Mouse (Mus musculus): ENCODE results near the gene Spata5. TPM values are rescaled to one million over a fixed set of nuclear protein-coding genes. Genes with fewer than 3 reads are reported as not detected.

The Spata5 gene
- polyA plus RNA-seq, 1 experiment from 2014 or later: 26.2 TPM

DNA sequence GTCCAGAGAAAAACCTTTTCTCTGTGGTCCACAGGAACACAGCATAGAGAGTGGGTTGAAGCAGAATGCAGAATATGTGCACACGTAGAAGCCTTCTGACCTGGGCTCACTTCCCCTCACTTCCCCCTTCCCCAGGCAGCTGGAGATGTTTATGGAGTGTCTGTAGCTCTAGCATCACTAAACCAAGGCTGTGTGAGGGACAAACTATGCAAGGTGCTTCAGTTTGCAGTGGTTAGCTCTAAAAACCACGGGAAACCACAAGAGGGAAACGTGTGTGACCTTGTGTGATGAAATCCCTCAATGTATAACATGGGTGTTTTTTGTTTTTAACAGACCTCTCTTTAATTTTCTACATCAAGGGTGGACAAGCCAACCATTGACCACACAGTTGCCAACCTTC lies 183.8 kb downstream of the Spata5 start:
- Histone ChIP-seq H3K27ac (no peak overlapping the region), H3K4me1 (replicated peaks) (peaks cover 12% of the 10 kb centered on the region), H3K4me3 (replicated peaks) (no peak overlapping the region), H3K36me3 (no peaks in the 10 kb centered on the region), H3K9me3 (replicated peaks) (no peaks in the 10 kb centered on the region), H3K27me3 (0 out of 2 replicates have a peak, but pooled peaks cover 4% of the 10 kb centered on the region), H3K4me2 (no peak overlapping the region), H3K9ac (no peak overlapping the region)
- DNase-seq (no peak), ATAC-seq (ENCODE audit: low read depth) (no peak)
- 28% methylated on average over 3 of the region's 3 CpGs for WGBS (ENCODE audit: insufficient replicate concordance)

DNA sequence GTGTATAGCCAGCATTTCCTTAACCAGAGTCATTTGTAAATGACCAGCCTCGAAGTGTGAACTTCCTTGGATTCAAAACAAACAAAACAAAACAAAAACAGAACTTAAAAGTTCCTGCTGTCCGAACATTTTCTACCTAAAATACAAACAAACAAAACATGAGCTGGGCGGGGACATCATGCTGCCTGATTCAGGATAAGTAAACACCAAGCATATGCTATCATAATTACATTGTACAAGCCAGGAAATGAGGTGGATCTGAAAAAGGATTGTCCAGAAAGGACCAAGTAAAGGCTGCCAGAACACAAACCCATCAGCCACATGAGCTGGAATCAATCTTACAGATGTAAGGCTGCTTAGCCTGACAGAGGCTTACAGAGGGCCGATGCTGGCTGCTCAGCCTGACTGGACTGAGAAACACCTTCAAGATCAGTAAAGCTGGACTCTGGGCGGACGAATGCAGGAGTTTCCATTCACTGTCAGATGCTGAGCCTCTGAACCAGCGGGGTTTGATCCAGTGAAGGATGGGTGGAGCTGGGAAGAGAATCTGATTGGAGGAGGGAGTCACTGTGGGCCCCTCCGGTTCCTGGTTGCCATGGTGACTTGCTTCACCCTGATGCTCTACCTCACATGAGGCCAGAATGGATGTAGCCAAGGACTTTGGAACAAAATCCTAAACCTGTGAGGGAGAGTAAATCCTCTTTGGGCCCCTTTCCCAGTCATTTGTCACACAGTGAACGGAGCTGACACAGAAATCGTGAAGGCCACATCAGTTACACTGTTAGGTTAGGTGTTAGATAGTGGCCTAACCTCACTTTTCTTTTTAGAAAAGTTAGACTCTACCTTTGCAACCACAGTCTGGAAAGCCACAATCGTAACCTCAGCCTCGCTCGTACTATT lies 185.5 kb downstream of the Spata5 start:
- H3K36me3 ChIP-seq: no peaks in the 10 kb centered on the region
- WGBS (ENCODE audit: insufficient replicate concordance): 58% methylated on average over 13 of the region's 13 CpGs
- ATAC-seq (ENCODE audit: low read depth): no peak

GRCm38 (mm10) chr3:37605876-37606238 lies 186.2 kb downstream of the Spata5 start:
- peaks cover 12% of the 10 kb centered on the region for H3K4me1 ChIP-seq (replicated peaks)
- DNase-seq: no peak

More for the DNA sequence above, 185.5 kb downstream of the Spata5 start:
- no peak overlapping the region for H3K4me2 ChIP-seq
- no peak overlapping the region for H3K9ac ChIP-seq
- peaks cover 12% of the 10 kb centered on the region for H3K4me1 ChIP-seq (replicated peaks)
- no peak overlapping the region for H3K27ac ChIP-seq
- no peaks in the 10 kb centered on the region for H3K9me3 ChIP-seq (replicated peaks)
- H3K27me3 ChIP-seq: 0 out of 2 replicates have a peak, but pooled peaks cover 4% of the 10 kb centered on the region
- no peak overlapping the region for H3K4me3 ChIP-seq (replicated peaks)
- no peak for DNase-seq

GRCm38 (mm10) chr3:37608926-37609325 lies 189.2 kb downstream of the Spata5 start:
- Histone ChIP-seq H3K27me3 (0 out of 2 replicates have a peak, but pooled peaks cover 4% of the 10 kb centered on the region), H3K4me3 (replicated peaks) (no peak overlapping the region), H3K4me2 (no peak overlapping the region), H3K9ac (no peak overlapping the region), H3K9me3 (replicated peaks) (no peaks in the 10 kb centered on the region), H3K27ac (no peak overlapping the region), H3K4me1 (replicated peaks) (peaks cover 4% of the 10 kb centered on the region; the same call in 1 of the 2 replicates), H3K36me3 (no peaks in the 10 kb centered on the region)
- ATAC-seq (ENCODE audit: low read depth): no peak
- DNase-seq: no peak
- 75% methylated on average over 4 of the region's 4 CpGs for WGBS (ENCODE audit: insufficient replicate concordance)

More at GRCm38 (mm10) chr3:37605876-37606238, 186.2 kb downstream of the Spata5 start:
- H3K27me3 ChIP-seq: 0 out of 2 replicates have a peak, but pooled peaks cover 4% of the 10 kb centered on the region
- no peaks in the 10 kb centered on the region for H3K9me3 ChIP-seq (replicated peaks)
- H3K9ac ChIP-seq: no peak overlapping the region
- H3K36me3 ChIP-seq: no peaks in the 10 kb centered on the region
- WGBS (ENCODE audit: insufficient replicate concordance): 72% methylated on average over 10 of the region's 10 CpGs
- no peak overlapping the region for H3K4me3 ChIP-seq (replicated peaks)
- no peak overlapping the region for H3K4me2 ChIP-seq
- no peak; the same call in 1 of the 2 replicates for ATAC-seq (ENCODE audit: low read depth)
- H3K27ac ChIP-seq: no peak overlapping the region

- Histone ChIP-seq H3K4me3 (replicated peaks) (no peak overlapping the region), H3K9ac (no peak overlapping the region), H3K27ac (no peak overlapping the region), H3K36me3 (no peaks in the 10 kb centered on the region), H3K9me3 (replicated peaks) (no peaks in the 10 kb centered on the region), H3K4me2 (no peak overlapping the region), H3K4me1 (replicated peaks) (0 out of 2 replicates have a peak, but pooled peaks cover 4% of the 10 kb centered on the region), H3K27me3 (no peaks in the 10 kb centered on the region)
- ATAC-seq (ENCODE audit: low read depth) (no peak), DNase-seq (no peak)
- 70% methylated on average over 2 of the region's 2 CpGs for WGBS (ENCODE audit: insufficient replicate concordance)
Observed at GRCm38 (mm10) chr3:37610670-37611069, 191.0 kb downstream of the Spata5 start.

DNA sequence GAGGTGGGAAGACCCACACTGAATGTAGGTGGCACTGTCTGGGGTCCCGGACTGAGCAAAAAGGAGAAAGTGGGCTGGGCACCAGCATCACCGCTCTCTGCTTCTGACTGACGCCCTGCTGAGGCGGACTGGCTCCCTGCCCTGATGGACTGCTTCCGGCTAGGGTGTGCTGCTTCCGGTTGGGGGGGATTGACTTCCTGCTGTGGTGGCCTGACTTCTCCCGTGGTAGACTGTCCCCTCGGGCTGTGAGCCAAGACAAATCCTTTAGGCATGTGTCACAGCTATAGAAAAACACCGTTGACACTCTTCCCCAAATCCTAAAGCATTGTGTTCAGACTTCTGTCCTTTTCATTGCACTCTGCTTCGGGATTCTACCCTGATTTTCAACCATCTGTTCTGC lies 194.0 kb downstream of the Spata5 start:
- H3K4me3 ChIP-seq (replicated peaks): no peak overlapping the region
- H3K4me2 ChIP-seq: no peak overlapping the region
- 0 out of 2 replicates have a peak, but pooled peaks have one; percentile 15 for ATAC-seq (ENCODE audit: low read depth)
- H3K27ac ChIP-seq: no peak overlapping the region
- no peaks in the 10 kb centered on the region for H3K27me3 ChIP-seq
- DNase-seq: no peak
- H3K9ac ChIP-seq: no peak overlapping the region
- 0 out of 2 replicates have a peak, but pooled peaks cover 4% of the 10 kb centered on the region for H3K4me1 ChIP-seq (replicated peaks)
- H3K9me3 ChIP-seq (replicated peaks): no peaks in the 10 kb centered on the region
- H3K36me3 ChIP-seq: no peaks in the 10 kb centered on the region
- 22% methylated on average over 10 of the region's 10 CpGs for WGBS (ENCODE audit: insufficient replicate concordance)

GRCm38 (mm10) chr3:37614878-37615650 lies 195.4 kb downstream of the Spata5 start:
- no peak overlapping the region for H3K4me3 ChIP-seq (replicated peaks)
- H3K27ac ChIP-seq: no peak overlapping the region
- H3K9me3 ChIP-seq (replicated peaks): no peaks in the 10 kb centered on the region
- no peaks in the 10 kb centered on the region for H3K36me3 ChIP-seq
- DNase-seq: no peak
- no peak overlapping the region for H3K4me2 ChIP-seq
- no peak overlapping the region for H3K9ac ChIP-seq
- H3K27me3 ChIP-seq: no peaks in the 10 kb centered on the region
- no peak for ATAC-seq (ENCODE audit: low read depth)
- WGBS (ENCODE audit: insufficient replicate concordance): 66% methylated on average over 10 of the region's 10 CpGs
- H3K4me1 ChIP-seq (replicated peaks): 0 out of 2 replicates have a peak, but pooled peaks cover 4% of the 10 kb centered on the region

GRCm38 (mm10) chr3:37616586-37617547 lies 197.2 kb downstream of the Spata5 start:
- H3K36me3 ChIP-seq: no peaks in the 10 kb centered on the region
- no peaks in the 10 kb centered on the region for H3K27me3 ChIP-seq
- no peak for DNase-seq
- H3K4me1 ChIP-seq (replicated peaks): 0 out of 2 replicates have a peak, but pooled peaks cover 4% of the 10 kb centered on the region
- no peak overlapping the region for H3K27ac ChIP-seq
- no peaks in the 10 kb centered on the region for H3K9me3 ChIP-seq (replicated peaks)
- H3K9ac ChIP-seq: no peak overlapping the region
- no peak overlapping the region for H3K4me2 ChIP-seq
- 0 out of 2 replicates have a peak overlapping the region, but pooled peaks have one; percentile 7 for H3K4me3 ChIP-seq (replicated peaks)
- WGBS (ENCODE audit: insufficient replicate concordance): 55% methylated on average over 21 of the region's 21 CpGs
- ATAC-seq (ENCODE audit: low read depth): no peak

Measured in liver, embryonic 13.5 days (tissue).